Mouse (Mus musculus) thymus, adult 2 months (tissue): ENCODE results near the gene Ccdc92b.

ENCODE experiments used
- CTCF ChIP-seq: fragments of 200-500 bp; IDR thresholded peaks from 2 replicates; pipeline ENCODE4 v1.5.1; 2012; ENCODE audit warnings: mild to moderate bottlenecking, control low read depth, low read length, moderate library complexity, borderline replicate concordance; ENCODE audit not compliant: control insufficient read depth, poor library complexity, insufficient read depth; ENCODE audit errors: extremely low read depth
- POLR2A ChIP-seq: fragments of 200-500 bp; IDR thresholded peaks from 2 replicates; pipeline ENCODE4 v1.6.1; 2012; ENCODE audit warnings: mild to moderate bottlenecking, low read length, control low read depth, moderate library complexity; ENCODE audit not compliant: control insufficient read depth, poor library complexity, insufficient read depth; ENCODE audit errors: extremely low read depth

DNA sequence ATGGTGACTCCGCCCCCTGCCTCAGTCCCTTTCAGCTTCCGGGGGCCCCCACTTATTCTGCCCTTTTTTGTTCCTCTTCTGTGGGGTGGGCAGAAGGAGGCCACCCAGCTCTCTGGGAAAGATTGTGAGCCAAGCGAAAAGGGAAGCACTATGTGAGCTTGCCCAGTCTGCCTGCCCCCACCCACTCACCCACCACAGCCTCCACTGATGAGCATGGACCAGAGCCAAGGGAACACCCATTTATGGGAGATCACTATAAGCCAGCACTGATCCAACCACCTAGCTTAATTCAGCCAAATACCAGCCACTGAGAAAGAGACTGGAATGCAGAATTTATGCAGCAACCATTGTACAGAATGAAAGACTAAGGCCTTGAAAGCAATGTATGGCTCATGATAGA is 43.5 kb upstream of the Ccdc92b start:
- TF ChIP-seq POLR2A (no peak), CTCF (no peak)
